In the genomic region with DNA sequence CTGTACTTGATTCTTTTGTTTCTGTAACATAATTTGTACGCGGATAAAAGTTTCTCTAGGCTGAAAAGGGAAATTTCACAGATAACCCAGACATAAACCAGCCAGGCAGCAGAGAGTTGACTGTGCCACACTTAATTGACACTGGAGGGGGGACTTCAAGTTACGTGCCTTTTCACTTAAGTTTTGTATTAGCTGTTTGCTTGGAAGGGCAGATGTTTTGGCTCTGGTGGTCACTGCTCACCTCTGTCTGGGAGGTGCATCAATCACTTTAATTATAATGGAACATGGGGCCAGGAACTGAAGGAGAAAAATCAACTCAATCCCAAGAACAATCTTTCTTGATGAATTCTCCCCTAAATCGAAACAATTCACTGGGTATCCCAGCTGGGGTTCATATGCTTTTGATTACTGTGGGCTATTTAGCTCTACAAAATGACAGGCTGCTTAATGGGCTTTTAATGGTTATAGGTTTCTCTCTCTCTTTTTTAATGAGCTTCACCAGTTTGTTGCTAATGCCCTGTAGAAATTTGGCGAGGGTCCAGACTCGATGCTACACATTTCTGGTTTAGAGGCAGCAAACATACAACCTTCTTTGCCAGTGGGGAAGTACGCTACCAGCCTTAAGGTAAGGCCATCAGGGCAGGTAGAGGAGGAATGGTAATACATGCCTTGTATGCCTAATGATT, we compare ENCODE assay signal across 17 mouse cellular contexts.
A peak's percentile ranks its signal among the peaks of the same experiment; 100 is the strongest.
DNase-seq lines count a peak whose midpoint lies in the region; ATAC-seq lines count a peak whose summit lies in the region.
"Had no signal": no experiment of that assay in that cellular context is flagged by ENCODE, and none has a peak within 500 bp of the region (broad histone marks: within the 10 kb centered on the region; RNA-seq: fewer than 3 reads in every experiment).

No protein-coding gene starts in this region.

- H3K27me3 ChIP-seq in forebrain, embryonic 13.5 days, result peaks cover 10% of the 10 kb centered on the region; the same call in 1 of the 2 replicates
- H3K27me3 ChIP-seq in forebrain, embryonic 15.5 days, result peaks cover 9% of the 10 kb centered on the region; the same call in 1 of the 2 replicates
- H3K27me3 ChIP-seq in midbrain, embryonic 14.5 days (ENCODE audit: control insufficient read depth, insufficient read depth, low read length), result no peaks in the 10 kb centered on the region
- no peaks in the 10 kb centered on the region for H3K27me3 ChIP-seq in midbrain, embryonic 16.5 days (ENCODE audit: control insufficient read depth, insufficient read depth, low read depth, low read length)
- no peaks in the 10 kb centered on the region for H3K27me3 ChIP-seq in hindbrain, embryonic 15.5 days
- no peaks in the 10 kb centered on the region for H3K27me3 ChIP-seq in neural tube, embryonic 15.5 days (replicated peaks)
- H3K27me3 ChIP-seq: heart, embryonic 12.5 days; stomach, embryonic 15.5 days had no signal

- H3K4me2 ChIP-seq in forebrain, embryonic 13.5 days, result no peak overlapping the region
- no peak overlapping the region for H3K4me2 ChIP-seq in forebrain, embryonic 15.5 days (replicated peaks)
- H3K4me2 ChIP-seq in midbrain, embryonic 14.5 days (ENCODE audit: low read length), result no peak overlapping the region
- no peak overlapping the region for H3K4me2 ChIP-seq in midbrain, embryonic 16.5 days (ENCODE audit: low read length)
- H3K4me2 ChIP-seq in hindbrain, embryonic 15.5 days, result no peak overlapping the region
- no peak overlapping the region for H3K4me2 ChIP-seq in neural tube, embryonic 15.5 days
- H3K4me2 ChIP-seq: heart, embryonic 12.5 days; limb, embryonic 13.5 days; stomach, embryonic 15.5 days had no signal

- peaks cover 17% of the 10 kb centered on the region for H3K4me1 ChIP-seq in forebrain, embryonic 13.5 days
- no peaks in the 10 kb centered on the region for H3K4me1 ChIP-seq in forebrain, embryonic 15.5 days
- H3K4me1 ChIP-seq in midbrain, embryonic 14.5 days (ENCODE audit: control insufficient read depth, insufficient read depth, low read length), result no peaks in the 10 kb centered on the region
- no peaks in the 10 kb centered on the region for H3K4me1 ChIP-seq in midbrain, embryonic 16.5 days (ENCODE audit: control insufficient read depth, insufficient read depth, low read length)
- H3K4me1 ChIP-seq in hindbrain, embryonic 15.5 days (replicated peaks), result peaks cover 8% of the 10 kb centered on the region; the same call in 1 of the 2 replicates
- peaks cover 15% of the 10 kb centered on the region for H3K4me1 ChIP-seq in neural tube, embryonic 15.5 days
- H3K4me1 ChIP-seq: heart, embryonic 12.5 days; stomach, embryonic 15.5 days had no signal

- no peaks in the 10 kb centered on the region for H3K9me3 ChIP-seq in forebrain, embryonic 13.5 days (replicated peaks)
- H3K9me3 ChIP-seq in forebrain, embryonic 15.5 days, result no peaks in the 10 kb centered on the region
- H3K9me3 ChIP-seq in midbrain, embryonic 14.5 days (ENCODE audit: control insufficient read depth, low read length), result no peaks in the 10 kb centered on the region
- H3K9me3 ChIP-seq in midbrain, embryonic 16.5 days (replicated peaks; ENCODE audit: control insufficient read depth, low read length, poor library complexity, severe bottlenecking), result no peaks in the 10 kb centered on the region
- no peaks in the 10 kb centered on the region for H3K9me3 ChIP-seq in hindbrain, embryonic 15.5 days
- H3K9me3 ChIP-seq in neural tube, embryonic 15.5 days (replicated peaks), result no peaks in the 10 kb centered on the region
- H3K9me3 ChIP-seq: heart, embryonic 12.5 days; limb, embryonic 13.5 days; stomach, embryonic 15.5 days had no signal

- WGBS in forebrain, embryonic 13.5 days, result 52% methylated on average over 7 of the region's 7 CpGs
- 56% methylated on average over 7 of the region's 7 CpGs for WGBS in forebrain, embryonic 15.5 days
- 86% methylated on average over 7 of the region's 7 CpGs for WGBS in midbrain, embryonic 14.5 days
- WGBS in midbrain, embryonic 16.5 days, result 83% methylated on average over 7 of the region's 7 CpGs
- WGBS in hindbrain, embryonic 15.5 days, result 55% methylated on average over 7 of the region's 7 CpGs
- 36% methylated on average over 7 of the region's 7 CpGs for WGBS in neural tube, embryonic 15.5 days

- no peaks in the 10 kb centered on the region for H3K36me3 ChIP-seq in forebrain, embryonic 13.5 days (ENCODE audit: poor library complexity, severe bottlenecking)
- H3K36me3 ChIP-seq in forebrain, embryonic 15.5 days, result no peaks in the 10 kb centered on the region
- no peaks in the 10 kb centered on the region for H3K36me3 ChIP-seq in midbrain, embryonic 14.5 days (ENCODE audit: control insufficient read depth, insufficient read depth, low read length)
- H3K36me3 ChIP-seq in midbrain, embryonic 16.5 days (ENCODE audit: control insufficient read depth, insufficient read depth, low read length), result no peaks in the 10 kb centered on the region
- no peaks in the 10 kb centered on the region for H3K36me3 ChIP-seq in hindbrain, embryonic 15.5 days
- H3K36me3 ChIP-seq in neural tube, embryonic 15.5 days, result no peaks in the 10 kb centered on the region
- H3K36me3 ChIP-seq: heart, embryonic 12.5 days; limb, embryonic 13.5 days; stomach, embryonic 15.5 days had no signal

- no peak overlapping the region for H3K27ac ChIP-seq in forebrain, embryonic 13.5 days
- no peak overlapping the region for H3K27ac ChIP-seq in forebrain, embryonic 15.5 days (replicated peaks)
- no peak overlapping the region for H3K27ac ChIP-seq in midbrain, embryonic 14.5 days (replicated peaks; ENCODE audit: low read depth, low read length)
- H3K27ac ChIP-seq in midbrain, embryonic 16.5 days (ENCODE audit: low read length), result no peak overlapping the region
- no peak overlapping the region for H3K27ac ChIP-seq in hindbrain, embryonic 15.5 days (replicated peaks)
- H3K27ac ChIP-seq in neural tube, embryonic 15.5 days (replicated peaks), result peak overlapping the region; percentile 38; the same call in 1 of the 2 replicates
- H3K27ac ChIP-seq: limb, embryonic 13.5 days; macrophage; stomach, embryonic 15.5 days had no signal

- DNase-seq in midbrain, embryonic 14.5 days, result peak; percentile 7
- no peak for DNase-seq in thymus, postnatal 0 days (ENCODE audit: low spot score)
- DNase-seq: cerebellum, adult 9-10 months; gastrocnemius, postnatal 25 days; heart, postnatal 4 days; layer of hippocampus, postnatal 36 days; thymus, postnatal 36 days had no signal

- no peak overlapping the region for H3K9ac ChIP-seq in forebrain, embryonic 13.5 days
- no peak overlapping the region for H3K9ac ChIP-seq in forebrain, embryonic 15.5 days (replicated peaks)
- H3K9ac ChIP-seq in midbrain, embryonic 14.5 days (replicated peaks; ENCODE audit: low read length), result no peak overlapping the region
- H3K9ac ChIP-seq in midbrain, embryonic 16.5 days (ENCODE audit: low read depth, low read length), result no peak overlapping the region
- H3K9ac ChIP-seq in hindbrain, embryonic 15.5 days, result no peak overlapping the region
- H3K9ac ChIP-seq in neural tube, embryonic 15.5 days (replicated peaks), result no peak overlapping the region
- H3K9ac ChIP-seq: heart, embryonic 12.5 days; limb, embryonic 13.5 days; stomach, embryonic 15.5 days had no signal

- no peak overlapping the region for H3K4me3 ChIP-seq in forebrain, embryonic 13.5 days
- H3K4me3 ChIP-seq in forebrain, embryonic 15.5 days, result no peak overlapping the region
- H3K4me3 ChIP-seq in midbrain, embryonic 14.5 days (replicated peaks; ENCODE audit: low read depth, low read length), result no peak overlapping the region
- no peak overlapping the region for H3K4me3 ChIP-seq in midbrain, embryonic 16.5 days (ENCODE audit: low read depth, low read length)
- H3K4me3 ChIP-seq in hindbrain, embryonic 15.5 days, result no peak overlapping the region
- H3K4me3 ChIP-seq in neural tube, embryonic 15.5 days (replicated peaks), result no peak overlapping the region
- H3K4me3 ChIP-seq: heart, embryonic 12.5 days; limb, embryonic 13.5 days; stomach, embryonic 15.5 days had no signal

- ATAC-seq in forebrain, embryonic 13.5 days, result 0 out of 2 replicates have a peak, but pooled peaks have one; percentile 24
- ATAC-seq in forebrain, embryonic 15.5 days (replicated peaks), result no peak
- ATAC-seq in midbrain, embryonic 14.5 days (ENCODE audit: low FRiP score, low TSS enrichment), result no peak
- no peak for ATAC-seq in midbrain, embryonic 16.5 days
- ATAC-seq in hindbrain, embryonic 15.5 days (ENCODE audit: low FRiP score, low read depth), result peak; percentile 79; the same call in 1 of the 2 replicates
- peak; percentile 57; the same call in 1 of the 2 replicates for ATAC-seq in neural tube, embryonic 15.5 days (ENCODE audit: low FRiP score)
- ATAC-seq in megakaryocyte-erythroid progenitor cell, adult 5-6 weeks (replicated peaks; ENCODE audit: low FRiP score, low TSS enrichment, poor library complexity, severe bottlenecking), result no peak

Comparison
In these comparisons a context has a peak if more than half of its experiments do, and no peak if none do; other contexts are left out.
1. ATAC-seq: peak in forebrain, embryonic 13.5 days (single experiment), hindbrain, embryonic 15.5 days (single experiment) and neural tube, embryonic 15.5 days (single experiment); none in forebrain, embryonic 15.5 days (single experiment), midbrain, embryonic 14.5 days (single experiment), midbrain, embryonic 16.5 days (single experiment) and megakaryocyte-erythroid progenitor cell, adult 5-6 weeks (single experiment).